Mouse (Mus musculus): ENCODE results near the gene Tmem212. TPM values are rescaled to one million over a fixed set of nuclear protein-coding genes. Genes with fewer than 3 reads are reported as not detected.

Gene Tmem212
- polyA plus RNA-seq, 1 experiment, result not detected

DNA sequence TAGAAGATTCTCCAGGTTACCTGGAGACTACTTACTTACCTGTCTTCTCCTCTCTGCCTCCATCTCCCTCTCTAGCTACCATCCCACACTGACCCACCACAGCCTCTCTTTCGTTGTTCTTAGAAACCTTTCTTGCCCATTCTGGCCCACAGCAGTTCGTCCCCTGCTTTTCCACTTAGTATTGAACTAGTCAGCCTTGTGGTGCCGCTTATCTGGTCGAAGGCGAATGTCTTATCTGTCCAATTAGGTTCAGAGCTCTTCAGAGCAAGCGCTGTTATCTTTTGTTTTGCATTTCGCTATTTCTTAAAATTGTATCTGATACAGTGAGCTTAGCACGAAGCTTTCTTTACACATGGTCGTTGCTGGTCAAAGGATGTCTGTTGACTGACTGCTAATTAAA, 56.9 kb downstream of the Tmem212 start:
- no peak overlapping the region for H3K27ac ChIP-seq (replicated peaks; ENCODE audit: low read depth, low read length)
- H3K4me1 ChIP-seq (ENCODE audit: control insufficient read depth, insufficient read depth, insufficient read length, low read length), result no peaks in the 10 kb centered on the region
- H3K4me3 ChIP-seq (ENCODE audit: insufficient read depth, low read depth, low read length), result no peak overlapping the region

DNA sequence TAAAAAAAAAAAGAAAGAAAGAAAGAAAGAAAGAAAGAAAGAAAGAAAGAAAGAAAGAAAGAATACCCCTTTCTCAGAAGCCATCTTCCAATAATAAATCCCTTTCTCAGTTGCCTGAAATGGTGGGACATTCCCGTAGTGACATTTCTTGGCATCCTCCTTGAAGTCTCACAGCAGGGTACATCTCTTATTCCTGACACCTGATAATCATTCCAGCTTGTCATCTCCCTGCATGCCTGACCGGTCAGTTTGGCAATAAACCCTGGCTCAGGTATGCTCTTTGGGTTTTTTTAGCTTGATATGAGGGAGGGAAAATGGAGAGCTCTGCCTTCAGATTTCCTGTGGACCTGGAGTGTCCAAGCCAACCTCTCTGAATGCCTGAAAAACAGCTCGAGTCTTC, 59.9 kb downstream of the Tmem212 start:
- no peak overlapping the region for H3K4me3 ChIP-seq (ENCODE audit: insufficient read depth, low read depth, low read length)
- H3K27ac ChIP-seq (replicated peaks; ENCODE audit: low read depth, low read length), result no peak overlapping the region
- H3K4me1 ChIP-seq (ENCODE audit: control insufficient read depth, insufficient read depth, insufficient read length, low read length), result no peaks in the 10 kb centered on the region

GRCm38 (mm10) chr3:27835786-27836185, 60.4 kb downstream of the Tmem212 start:
- Histone ChIP-seq H3K4me3 (ENCODE audit: insufficient read depth, low read depth, low read length) (no peak overlapping the region), H3K4me1 (ENCODE audit: control insufficient read depth, insufficient read depth, insufficient read length, low read length) (no peaks in the 10 kb centered on the region), H3K27ac (replicated peaks; ENCODE audit: low read depth, low read length) (no peak overlapping the region)

DNA sequence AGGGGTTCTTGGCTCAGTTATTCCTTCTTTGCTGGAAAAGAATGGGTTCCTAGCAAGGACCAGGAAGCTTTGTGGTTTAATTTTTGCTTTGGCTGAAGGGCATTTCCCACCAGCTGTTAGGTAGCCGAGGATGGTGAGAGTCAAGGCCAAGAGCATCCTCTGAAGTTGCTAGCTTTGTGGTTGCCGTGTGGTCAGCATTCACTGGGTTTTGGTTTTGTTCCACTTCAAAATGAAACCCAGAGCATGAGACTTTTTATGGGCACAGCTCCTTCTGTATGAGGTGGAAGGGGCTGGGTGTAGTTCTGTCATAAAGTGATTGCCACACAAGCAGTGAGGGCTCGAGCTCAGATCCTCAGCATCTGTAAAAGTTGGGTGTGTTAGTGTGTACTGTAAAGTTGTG, 67.4 kb downstream of the Tmem212 start:
- no peaks in the 10 kb centered on the region for H3K4me1 ChIP-seq (ENCODE audit: control insufficient read depth, insufficient read depth, insufficient read length, low read length)
- no peak overlapping the region for H3K27ac ChIP-seq (replicated peaks; ENCODE audit: low read depth, low read length)
- no peak overlapping the region for H3K4me3 ChIP-seq (ENCODE audit: insufficient read depth, low read depth, low read length)

GRCm38 (mm10) chr3:27827236-27827635, 68.9 kb downstream of the Tmem212 start:
- Histone ChIP-seq H3K4me1 (ENCODE audit: control insufficient read depth, insufficient read depth, insufficient read length, low read length) (no peaks in the 10 kb centered on the region), H3K4me3 (ENCODE audit: insufficient read depth, low read depth, low read length) (no peak overlapping the region), H3K27ac (replicated peaks; ENCODE audit: low read depth, low read length) (no peak overlapping the region)

DNA sequence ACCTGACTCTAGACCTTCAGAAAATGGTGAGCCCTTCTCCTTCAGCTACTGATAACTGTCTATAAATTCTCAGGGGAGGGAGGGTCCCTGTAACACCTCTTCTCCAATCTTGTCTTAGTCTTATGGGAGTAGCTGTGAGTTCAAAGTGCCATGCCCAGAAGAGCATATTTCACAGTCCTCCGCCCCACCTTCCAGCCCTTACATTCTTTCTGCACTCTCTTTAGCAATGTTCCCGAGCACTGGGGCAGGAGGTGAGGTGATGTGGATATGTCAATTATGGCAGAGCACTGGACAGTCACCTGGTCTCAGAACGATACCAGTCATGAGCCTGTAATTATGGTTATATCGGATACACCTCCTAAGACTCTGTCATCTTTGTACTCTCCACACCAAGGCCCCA, 70.2 kb downstream of the Tmem212 start:
- no peak overlapping the region for H3K27ac ChIP-seq (replicated peaks; ENCODE audit: low read depth, low read length)
- no peaks in the 10 kb centered on the region for H3K4me1 ChIP-seq (ENCODE audit: control insufficient read depth, insufficient read depth, insufficient read length, low read length)
- no peak overlapping the region for H3K4me3 ChIP-seq (ENCODE audit: insufficient read depth, low read depth, low read length)

Other genes with a start within 250 kb of the Tmem212 start
- 6.4 and 13.2 TPM in 2 replicates for gene Fndc3b, start 185.1 kb downstream of the Tmem212 start, polyA plus RNA-seq (2012; ENCODE audit: insufficient read depth, insufficient read length, missing spikeins)
- 2.0 and 3.0 TPM in 2 replicates for gene Pld1, start 42.3 kb upstream of the Tmem212 start, polyA plus RNA-seq (2012; ENCODE audit: insufficient read depth, insufficient read length, missing spikeins)